28 mouse cellular contexts compared by ENCODE assay signal in the genomic region with DNA sequence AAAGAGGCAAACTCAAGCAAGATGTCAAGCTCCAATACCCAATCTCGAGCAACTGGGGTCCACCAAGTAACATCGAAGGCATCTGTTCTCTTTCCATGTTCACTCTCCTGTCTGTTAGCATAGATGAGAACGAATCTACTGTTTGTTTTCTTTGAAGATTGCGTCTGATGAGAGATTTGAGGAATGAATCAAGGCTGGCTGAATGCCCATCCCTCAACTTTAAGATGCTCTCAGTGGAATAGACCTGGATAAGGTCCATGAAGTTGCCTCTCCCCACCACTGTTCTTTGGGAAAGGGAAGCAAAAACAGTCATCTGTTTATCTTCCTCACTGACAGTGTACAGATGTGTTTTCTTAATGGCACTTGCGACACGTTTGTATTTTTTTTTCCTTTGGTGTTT.
DNase-seq lines count a peak whose midpoint lies in the region; ATAC-seq and TF ChIP-seq lines count a peak whose summit lies in the region.
"Had no signal": no experiment of that assay in that cellular context is flagged by ENCODE, and none has a peak within 500 bp of the region (broad histone marks: within the 10 kb centered on the region; RNA-seq: fewer than 3 reads in every experiment).

No protein-coding gene starts in this region.

- no peak for TF ChIP-seq CTCF in lung, embryonic 14.5 days (IDR thresholded peaks at IDR 0.05; ENCODE audit: low read depth)
- no peak for TF ChIP-seq CTCF in lung, postnatal 0 days (IDR thresholded peaks at IDR 0.05)

- no peak for TF ChIP-seq EP300 in lung, postnatal 0 days (IDR thresholded peaks at IDR 0.05)

- no peaks in the 10 kb centered on the region for H3K9me3 ChIP-seq in lung, embryonic 14.5 days (ENCODE audit: low read depth, low read length)
- no peaks in the 10 kb centered on the region for H3K9me3 ChIP-seq in lung, postnatal 0 days (ENCODE audit: low read length)
- H3K9me3 ChIP-seq in forebrain, embryonic 13.5 days (replicated peaks), result no peaks in the 10 kb centered on the region
- H3K9me3 ChIP-seq in heart, embryonic 10.5 days, result no peaks in the 10 kb centered on the region
- H3K9me3 ChIP-seq: embryonic facial prominence, embryonic 10.5 days; embryonic facial prominence, embryonic 13.5 days; forebrain, embryonic 12.5 days; heart, embryonic 12.5 days; heart, embryonic 15.5 days; hindbrain, embryonic 10.5 days; hindbrain, embryonic 13.5 days had no signal

- no peak overlapping the region for H3K27ac ChIP-seq in lung, embryonic 14.5 days (ENCODE audit: low read depth)
- H3K27ac ChIP-seq in lung, postnatal 0 days (ENCODE audit: low read length), result no peak overlapping the region
- no peak overlapping the region for H3K27ac ChIP-seq in forebrain, embryonic 13.5 days
- no peak overlapping the region for H3K27ac ChIP-seq in heart, embryonic 10.5 days
- H3K27ac ChIP-seq: embryonic facial prominence, embryonic 10.5 days; embryonic facial prominence, embryonic 13.5 days; forebrain, embryonic 12.5 days; heart, embryonic 15.5 days; hindbrain, embryonic 10.5 days; hindbrain, embryonic 13.5 days had no signal

- ATAC-seq in lung, embryonic 14.5 days (ENCODE audit: insufficient read depth), result peak; percentile 88
- peak; percentile 30; the same call in 1 of the 2 replicates for ATAC-seq in lung, postnatal 0 days
- no peak for ATAC-seq in forebrain, embryonic 13.5 days
- ATAC-seq: forebrain, embryonic 16.5 days; hindbrain, embryonic 16.5 days; Patski had no signal

- no peaks in the 10 kb centered on the region for H3K27me3 ChIP-seq in lung, embryonic 14.5 days (ENCODE audit: insufficient read depth, low read length)
- no peaks in the 10 kb centered on the region for H3K27me3 ChIP-seq in lung, postnatal 0 days (replicated peaks; ENCODE audit: insufficient read depth, low read length)
- H3K27me3 ChIP-seq in forebrain, embryonic 13.5 days, result peaks cover 44% of the 10 kb centered on the region; the same call in 1 of the 2 replicates
- H3K27me3 ChIP-seq in heart, embryonic 10.5 days (ENCODE audit: insufficient read depth, poor library complexity, severe bottlenecking), result peaks cover 9% of the 10 kb centered on the region; the same call in 1 of the 2 replicates

- H3K4me2 ChIP-seq in lung, embryonic 14.5 days, result no peak overlapping the region
- no peak overlapping the region for H3K4me2 ChIP-seq in lung, postnatal 0 days (replicated peaks; ENCODE audit: low read depth, low read length)
- H3K4me2 ChIP-seq in forebrain, embryonic 13.5 days, result no peak overlapping the region
- H3K4me2 ChIP-seq: embryonic facial prominence, embryonic 13.5 days; forebrain, embryonic 12.5 days; heart, embryonic 12.5 days; heart, embryonic 15.5 days; hindbrain, embryonic 13.5 days had no signal

- H3K9ac ChIP-seq in lung, embryonic 14.5 days, result no peak overlapping the region
- H3K9ac ChIP-seq in lung, postnatal 0 days (replicated peaks; ENCODE audit: low read depth), result no peak overlapping the region
- H3K9ac ChIP-seq in forebrain, embryonic 13.5 days, result no peak overlapping the region
- H3K9ac ChIP-seq: embryonic facial prominence, embryonic 13.5 days; forebrain, embryonic 12.5 days; heart, embryonic 12.5 days; heart, embryonic 15.5 days; hindbrain, embryonic 13.5 days had no signal

- no peaks in the 10 kb centered on the region for H3K4me1 ChIP-seq in lung, embryonic 14.5 days (ENCODE audit: insufficient read depth)
- no peaks in the 10 kb centered on the region for H3K4me1 ChIP-seq in lung, postnatal 0 days (ENCODE audit: insufficient read depth, low read depth, low read length)
- H3K4me1 ChIP-seq in forebrain, embryonic 13.5 days, result peaks cover 7% of the 10 kb centered on the region
- H3K4me1 ChIP-seq in heart, embryonic 10.5 days, result no peaks in the 10 kb centered on the region
- H3K4me1 ChIP-seq: heart, embryonic 12.5 days; heart, embryonic 15.5 days; hindbrain, embryonic 13.5 days had no signal

- H3K36me3 ChIP-seq in lung, embryonic 14.5 days (ENCODE audit: insufficient read depth), result no peaks in the 10 kb centered on the region
- no peaks in the 10 kb centered on the region for H3K36me3 ChIP-seq in lung, postnatal 0 days (ENCODE audit: insufficient read depth, low read length)
- H3K36me3 ChIP-seq in forebrain, embryonic 13.5 days (ENCODE audit: poor library complexity, severe bottlenecking), result no peaks in the 10 kb centered on the region
- no peaks in the 10 kb centered on the region for H3K36me3 ChIP-seq in heart, embryonic 10.5 days
- H3K36me3 ChIP-seq: embryonic facial prominence, embryonic 10.5 days; embryonic facial prominence, embryonic 13.5 days; forebrain, embryonic 12.5 days; heart, embryonic 12.5 days; heart, embryonic 15.5 days; hindbrain, embryonic 10.5 days; hindbrain, embryonic 13.5 days had no signal

- peak; percentile 83 for DNase-seq in lung, embryonic 14.5 days
- no peak for DNase-seq in lung, postnatal 4 days
- DNase-seq in lung, postnatal 0 days (ENCODE audit: low spot score), result peak; percentile 27
- DNase-seq in lung, postnatal 25 days (ENCODE audit: low spot score), result peak; percentile 5
- no peak for DNase-seq in heart, embryonic 10.5 days (ENCODE audit: low spot score)
- DNase-seq: adrenal gland, postnatal 10 days; adrenal gland, postnatal 36 days; cerebellum, adult 11 months; cerebellum, adult 2 months; cerebellum, postnatal 10 days; cerebellum, postnatal 36 days; embryo, embryonic 11 days; gastrocnemius, postnatal 10 days; heart, adult 11 months; heart, postnatal 10 days; heart, postnatal 36 days had no signal

- H3K4me3 ChIP-seq in lung, embryonic 14.5 days (ENCODE audit: low read depth, low read length), result no peak overlapping the region
- no peak overlapping the region for H3K4me3 ChIP-seq in lung, postnatal 0 days (ENCODE audit: low read depth, low read length)
- H3K4me3 ChIP-seq in forebrain, embryonic 13.5 days, result no peak overlapping the region
- H3K4me3 ChIP-seq in heart, embryonic 10.5 days, result no peak overlapping the region
- H3K4me3 ChIP-seq: embryonic facial prominence, embryonic 10.5 days; embryonic facial prominence, embryonic 13.5 days; erythroblast, embryonic 14.5 days; forebrain, embryonic 12.5 days; heart, embryonic 12.5 days; heart, embryonic 15.5 days; hindbrain, embryonic 10.5 days; hindbrain, embryonic 13.5 days had no signal

- WGBS in lung, embryonic 14.5 days, result 28% methylated on average over 6 of the region's 6 CpGs
- WGBS in lung, postnatal 0 days, result 41% methylated on average over 6 of the region's 6 CpGs
- 78% methylated on average over 6 of the region's 6 CpGs for WGBS in forebrain, embryonic 13.5 days
- 39% methylated on average over 6 of the region's 6 CpGs for WGBS in heart, embryonic 10.5 days

Comparison
In these comparisons a context has a peak if more than half of its experiments do, and no peak if none do; other contexts are left out.
1. DNase-seq: peak in lung, embryonic 14.5 days (single experiment), lung, postnatal 0 days (single experiment) and lung, postnatal 25 days (single experiment); none in lung, postnatal 4 days (0 of 2) and heart, embryonic 10.5 days (single experiment).